Mouse (Mus musculus): ENCODE data around the gene Ptges3.

Gene Ptges3

DNA sequence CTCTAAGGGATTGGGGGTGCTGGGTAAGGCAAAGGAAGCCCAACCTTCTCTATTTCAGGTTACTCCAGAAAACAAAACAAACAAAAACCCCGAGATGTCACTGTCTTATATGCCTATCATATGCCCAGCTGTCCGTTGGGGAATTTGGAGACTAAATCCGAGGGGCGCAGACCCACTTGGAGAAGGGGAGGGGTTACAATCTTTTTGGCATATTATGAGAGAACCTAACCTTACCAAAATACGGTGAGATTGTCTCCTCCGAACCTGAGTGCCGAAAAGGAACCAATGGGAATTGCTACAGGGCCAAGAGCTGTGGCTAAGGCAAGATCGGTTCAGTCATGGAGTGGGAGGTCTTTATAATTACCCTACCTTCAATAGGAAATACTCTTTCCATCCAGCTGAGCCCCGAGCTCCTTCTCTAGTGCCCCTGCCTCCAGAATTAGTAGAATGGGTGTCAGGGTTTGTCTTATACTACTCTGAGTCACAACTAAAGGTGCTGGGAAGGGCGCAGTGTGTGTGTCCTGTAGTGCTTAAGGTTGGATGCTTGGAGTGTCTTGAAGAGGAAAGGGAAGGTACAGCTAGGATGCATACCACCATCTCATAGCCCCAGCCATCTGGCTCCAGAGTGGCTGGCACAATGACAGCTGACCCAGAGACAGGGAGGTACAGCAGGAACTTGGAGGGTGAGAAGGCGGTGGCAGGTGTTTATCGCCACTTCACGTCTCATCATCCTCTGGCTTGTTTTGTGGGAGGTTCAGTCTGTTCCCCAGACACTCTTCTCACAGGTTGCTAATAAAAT is 34.9 kb downstream of the Ptges3 start:
- DNase-seq: peak; percentile 19

DNA sequence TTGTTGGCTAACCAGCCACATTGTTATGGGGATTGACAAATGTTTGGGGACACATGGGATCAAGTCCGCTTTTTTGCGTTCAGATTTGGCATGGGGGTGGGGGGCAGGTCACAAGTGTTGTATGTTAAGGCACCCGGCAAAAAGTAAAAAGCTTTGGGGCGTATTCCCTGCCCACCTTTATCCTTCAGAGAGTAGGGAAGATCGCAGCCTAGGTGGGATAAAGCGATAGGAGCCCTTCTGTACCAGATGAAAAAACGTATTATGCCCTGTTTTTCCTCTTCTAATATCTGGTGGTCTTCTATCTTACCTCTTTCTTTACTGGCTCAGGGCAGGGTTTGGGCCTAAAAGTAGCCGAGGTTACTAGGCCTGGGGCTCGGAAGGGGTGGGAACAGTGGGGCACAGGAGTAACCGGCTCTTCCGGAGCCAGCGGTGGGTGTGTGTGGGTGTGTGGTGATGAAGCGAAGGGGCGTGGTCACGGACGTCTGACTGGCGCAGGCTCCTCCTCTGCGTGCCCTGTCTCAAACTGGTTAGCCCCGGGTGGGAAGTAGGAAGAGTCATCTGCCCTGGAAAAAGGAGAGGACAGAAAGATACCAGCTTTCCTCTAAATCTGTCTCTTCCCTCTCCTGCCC is 35.7 kb downstream of the Ptges3 start:
- DNase-seq: peak; percentile 86

DNA sequence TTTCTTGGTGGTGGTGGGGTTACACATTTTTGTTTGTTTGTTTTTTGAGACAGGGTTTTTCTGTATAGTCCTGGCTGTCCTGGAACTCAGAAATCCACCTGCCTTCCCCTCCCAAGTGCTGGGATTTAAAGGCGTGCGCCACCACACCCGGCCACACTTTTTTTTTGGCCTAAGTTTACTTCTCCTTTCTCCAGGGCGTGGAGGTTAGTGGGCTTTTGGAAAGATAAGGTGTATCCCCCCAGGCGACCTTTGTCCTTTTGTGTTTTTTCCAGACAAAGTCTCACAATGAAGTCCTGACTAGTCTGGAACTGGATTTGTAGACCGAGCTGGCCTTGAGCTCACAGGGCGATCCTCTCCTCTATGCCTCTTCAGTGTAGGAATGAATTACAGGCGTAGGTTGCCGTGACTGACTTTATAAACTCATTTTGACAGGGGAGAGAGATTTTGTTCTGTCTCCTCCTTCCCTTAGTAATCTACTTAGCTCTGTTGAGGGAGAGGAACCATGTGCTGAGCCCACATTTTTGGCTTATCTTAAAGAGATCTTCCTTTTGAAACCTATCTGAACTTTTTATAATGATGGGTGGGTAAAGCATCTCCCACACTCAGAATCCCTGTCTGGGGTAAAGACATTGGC is 36.4 kb downstream of the Ptges3 start:
- no peak for DNase-seq

DNA sequence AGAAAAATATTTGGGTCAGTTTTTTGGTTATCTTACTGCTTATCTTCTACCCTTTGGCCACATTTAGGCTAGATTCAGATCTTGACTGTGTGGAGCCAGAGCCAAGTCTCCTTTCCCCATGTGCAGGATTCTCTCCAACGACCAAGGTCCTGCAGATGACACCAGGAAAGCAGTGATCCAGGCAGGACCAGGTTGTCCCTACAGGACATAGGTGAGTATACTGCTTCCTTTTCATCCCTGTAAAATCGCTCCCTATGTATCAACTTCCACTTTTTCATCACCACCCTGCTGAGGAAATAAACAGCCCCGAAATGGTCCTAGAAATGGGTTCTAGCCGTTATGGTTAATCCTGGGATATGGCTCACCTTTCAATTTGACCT is 37.5 kb downstream of the Ptges3 start:
- no peak for DNase-seq

DNA sequence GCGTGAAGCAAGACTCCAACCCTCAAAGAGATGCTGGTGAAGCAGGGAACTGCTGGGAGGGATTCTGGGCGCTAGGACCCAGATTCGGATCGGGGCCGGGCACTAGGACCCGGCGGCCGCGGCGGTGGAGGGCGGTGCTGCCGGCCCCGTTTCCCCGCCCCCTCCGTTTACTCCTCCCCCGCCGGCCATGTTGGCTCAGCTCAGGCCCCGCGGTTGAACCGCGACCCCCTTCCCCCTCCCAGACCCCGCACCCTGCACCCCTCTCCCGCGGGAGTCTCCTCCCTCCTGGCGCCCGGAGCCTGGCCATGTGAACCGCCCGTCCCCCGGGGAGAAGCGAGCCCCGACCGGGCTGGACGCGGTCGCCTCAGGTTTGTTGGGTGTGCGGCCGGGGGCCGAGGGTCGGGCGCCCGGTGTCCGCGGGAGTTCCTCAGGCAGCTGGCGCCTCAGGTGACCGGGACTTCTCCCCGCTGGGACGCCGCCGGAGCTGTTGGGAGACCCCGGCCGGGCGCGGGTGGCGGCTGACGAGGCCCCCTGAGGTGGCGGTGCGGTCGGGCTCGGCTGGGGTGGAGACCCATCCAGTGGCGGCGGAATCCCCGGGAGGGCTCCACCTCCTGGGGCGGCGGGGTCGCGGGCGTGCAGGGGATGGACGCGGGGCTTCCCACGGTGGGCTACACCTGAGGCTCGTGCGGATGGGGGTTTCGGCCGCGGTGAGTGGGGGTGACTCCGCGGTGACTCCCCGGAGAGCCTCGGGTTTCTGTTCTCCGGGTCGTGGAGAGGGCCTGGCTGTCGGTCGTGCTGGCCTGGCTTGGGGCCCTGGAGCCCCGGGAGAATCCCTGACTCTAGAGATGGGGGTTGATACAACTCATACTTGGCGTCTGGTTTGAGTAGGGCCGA is 38.2 kb downstream of the Ptges3 start:
- peak; percentile 79 for DNase-seq

DNA sequence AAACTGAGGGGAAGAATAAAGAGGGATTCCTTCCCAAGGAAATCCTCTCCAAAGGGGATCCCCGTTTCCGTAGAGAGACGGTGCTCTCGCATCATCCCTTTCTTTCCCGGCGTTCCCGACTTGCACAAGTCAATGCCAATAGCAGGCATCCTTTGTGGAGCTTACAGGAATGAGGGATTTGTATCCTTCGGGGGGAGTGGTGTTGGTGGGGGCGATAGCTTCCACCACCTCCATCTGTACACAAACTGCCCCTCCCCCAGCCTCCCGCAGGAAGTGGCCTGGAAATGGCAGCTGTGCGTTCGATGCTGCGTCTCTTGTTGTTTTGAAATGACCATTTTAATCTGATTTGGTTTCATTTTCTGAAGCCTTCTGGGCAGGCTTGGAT is 38.8 kb downstream of the Ptges3 start:
- DNase-seq: peak; percentile 48

DNA sequence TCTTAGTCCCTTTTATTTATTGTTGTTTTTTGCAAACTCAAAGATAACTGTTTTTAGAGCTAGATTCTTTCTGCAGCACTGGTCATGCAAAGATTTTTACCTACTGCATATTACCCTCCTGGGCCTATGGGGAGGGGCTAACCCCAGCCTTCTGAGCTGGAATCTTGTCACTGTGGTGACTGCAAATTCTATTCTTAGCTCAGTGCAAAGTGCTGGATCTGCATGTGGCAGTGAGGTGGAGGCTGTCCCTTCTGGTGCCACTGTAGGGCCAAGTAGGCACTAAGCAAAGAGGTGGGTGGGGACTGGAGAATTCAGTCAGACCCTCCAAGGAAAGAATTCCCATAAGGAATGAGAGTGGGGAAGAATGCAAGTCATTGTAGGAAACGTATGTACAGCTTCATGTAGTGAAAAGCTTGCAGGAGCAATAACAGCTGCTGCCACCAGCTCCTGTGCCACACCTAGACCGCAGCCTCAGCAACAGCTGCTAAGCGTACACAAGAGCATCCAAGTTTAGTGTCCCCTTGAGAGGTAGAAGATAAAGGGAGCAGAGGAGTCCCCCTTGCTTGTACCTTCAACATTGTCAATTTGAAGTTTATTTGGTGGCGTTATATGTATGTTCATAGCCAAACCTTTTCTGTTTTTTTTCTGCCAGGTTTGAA is 51.5 kb downstream of the Ptges3 start:
- DNase-seq: no peak

DNA sequence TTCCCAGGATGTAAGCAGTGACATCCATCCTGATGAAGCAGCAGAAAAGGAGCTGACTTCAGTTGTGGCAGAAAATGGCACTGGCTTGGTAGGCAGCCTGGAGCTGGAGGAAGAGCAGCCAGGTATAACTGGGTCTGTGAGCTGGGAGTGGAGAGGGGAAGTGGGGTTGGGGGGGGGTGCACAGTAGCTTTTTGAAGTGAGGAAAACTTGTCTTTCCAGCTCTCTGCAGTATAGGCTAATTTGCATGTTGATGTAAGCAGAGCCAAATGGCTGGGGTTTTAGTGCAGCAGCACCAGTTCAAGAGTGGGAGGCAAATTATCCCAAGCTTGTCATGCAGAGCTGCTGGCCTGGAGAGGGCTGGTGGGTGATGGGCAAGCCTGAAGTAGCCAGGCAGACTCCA is 52.5 kb downstream of the Ptges3 start:
- DNase-seq: no peak

DNA sequence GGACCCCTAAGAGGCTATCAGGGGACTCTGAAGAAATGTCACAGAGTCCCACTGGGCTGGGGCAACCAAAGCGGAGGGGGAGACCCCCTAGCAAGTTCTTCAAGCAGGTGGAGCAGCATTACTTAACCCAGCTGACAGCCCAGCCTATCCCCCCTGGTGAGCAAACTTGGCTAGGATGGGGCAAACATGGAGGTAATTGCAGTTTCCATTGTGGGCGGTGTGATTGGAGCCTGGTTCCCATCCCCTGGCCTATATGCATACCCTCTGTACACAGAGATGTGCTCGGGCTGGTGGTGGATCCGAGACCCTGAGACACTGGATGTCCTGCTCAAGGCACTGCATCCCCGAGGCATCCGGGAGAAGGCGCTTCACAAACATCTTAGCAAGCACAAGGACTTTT is 65.1 kb downstream of the Ptges3 start:
- DNase-seq: no peak

DNA sequence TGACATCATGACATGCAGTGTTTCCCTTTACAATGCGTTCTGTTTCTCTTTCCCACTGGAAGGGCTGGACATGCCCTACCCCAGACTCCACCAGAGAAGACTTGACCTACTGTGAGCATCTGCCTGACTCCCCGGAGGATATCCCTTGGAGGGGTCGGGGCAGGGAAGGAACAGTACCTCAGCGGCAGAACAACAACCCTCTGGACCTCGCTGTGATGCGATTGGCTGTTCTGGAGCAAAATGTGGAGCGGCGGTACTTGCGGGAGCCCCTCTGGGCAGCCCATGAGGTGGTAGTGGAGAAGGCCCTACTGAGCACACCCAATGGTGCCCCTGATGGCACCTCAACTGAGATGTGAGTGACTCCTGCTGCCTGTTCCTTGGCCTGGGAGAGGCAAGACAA is 66.1 kb downstream of the Ptges3 start:
- no peak for DNase-seq

DNA sequence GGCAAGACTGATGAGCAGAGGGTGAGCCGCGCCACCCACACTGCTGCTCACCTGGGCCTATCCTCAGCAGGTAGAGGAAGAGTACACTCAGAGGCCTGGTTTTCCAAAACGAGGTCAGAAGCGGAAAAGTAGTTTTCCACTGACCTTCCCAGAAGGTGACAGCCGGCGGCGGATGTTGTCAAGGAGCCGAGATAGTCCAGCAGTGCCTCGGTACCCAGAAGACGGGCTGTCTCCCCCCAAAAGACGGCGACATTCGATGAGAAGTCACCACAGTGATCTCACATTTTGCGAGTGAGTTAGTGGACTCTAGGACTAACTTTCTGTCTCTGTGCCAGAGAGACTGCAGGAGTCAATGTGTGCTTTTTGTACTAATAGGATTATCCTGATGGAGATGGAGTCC is 67.2 kb downstream of the Ptges3 start:
- DNase-seq: no peak
